12 mouse cellular contexts compared by ENCODE assay signal in the genomic region with DNA sequence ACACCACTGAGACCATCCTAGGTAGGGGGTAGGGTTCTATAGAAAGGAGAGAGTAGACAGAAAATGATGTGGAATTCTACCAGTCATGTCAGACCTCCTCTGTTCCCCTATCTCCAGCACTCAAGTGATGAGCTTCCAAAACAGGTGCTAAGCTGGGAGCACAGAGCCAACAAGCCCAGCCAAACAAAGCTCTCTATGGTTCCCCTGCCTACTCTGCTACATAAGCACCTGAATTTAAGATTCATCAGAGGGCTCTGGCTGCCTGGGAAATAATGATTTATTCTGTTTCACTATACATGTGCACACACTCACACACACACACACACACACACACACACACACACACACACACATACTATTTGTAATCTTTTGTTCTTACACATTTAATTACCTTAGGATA.
"Had no signal": no experiment of that assay in that cellular context is flagged by ENCODE, and none has a peak within 500 bp of the region (broad histone marks: within the 10 kb centered on the region; RNA-seq: fewer than 3 reads in every experiment).

No protein-coding gene starts in this region.

- H3K4me1 ChIP-seq: kidney, embryonic 15.5 days; limb, embryonic 15.5 days; liver, embryonic 12.5 days had no signal

- H3K36me3 ChIP-seq: kidney, embryonic 15.5 days; limb, embryonic 15.5 days; liver, embryonic 12.5 days; neural tube, embryonic 15.5 days had no signal

- H3K9ac ChIP-seq: kidney, embryonic 15.5 days; limb, embryonic 15.5 days; liver, embryonic 12.5 days; lung, embryonic 14.5 days; neural tube, embryonic 15.5 days had no signal

- ATAC-seq: liver, embryonic 12.5 days had no signal

- DNase-seq: kidney, adult 2 months; kidney, postnatal 14 days; lung, embryonic 14.5 days; lung, postnatal 10 days; lung, postnatal 4 days; thymus, postnatal 4 days had no signal

- H3K9me3 ChIP-seq: kidney, embryonic 15.5 days; limb, embryonic 15.5 days; liver, embryonic 12.5 days; neural tube, embryonic 15.5 days had no signal

- H3K4me3 ChIP-seq: kidney, embryonic 15.5 days; left cerebral cortex, adult 2 months; limb, embryonic 15.5 days; liver, embryonic 12.5 days; myocyte; neural tube, embryonic 15.5 days had no signal

- H3K4me2 ChIP-seq: kidney, embryonic 15.5 days; limb, embryonic 15.5 days; liver, embryonic 12.5 days; lung, embryonic 14.5 days; neural tube, embryonic 15.5 days had no signal

- H3K27ac ChIP-seq: kidney, embryonic 15.5 days; limb, embryonic 15.5 days; liver, embryonic 12.5 days; neural tube, embryonic 15.5 days had no signal

- H3K27me3 ChIP-seq: kidney, embryonic 15.5 days; limb, embryonic 15.5 days; liver, embryonic 12.5 days; neural tube, embryonic 15.5 days had no signal
